Mouse (Mus musculus): ENCODE measurements around the gene Zc3h4. TPM values are rescaled to one million over a fixed set of nuclear protein-coding genes. Genes with fewer than 3 reads are reported as not detected.

Zc3h4 gene
- polyA plus RNA-seq, 1 experiment from 2014 or later: 20.7 TPM

DNA sequence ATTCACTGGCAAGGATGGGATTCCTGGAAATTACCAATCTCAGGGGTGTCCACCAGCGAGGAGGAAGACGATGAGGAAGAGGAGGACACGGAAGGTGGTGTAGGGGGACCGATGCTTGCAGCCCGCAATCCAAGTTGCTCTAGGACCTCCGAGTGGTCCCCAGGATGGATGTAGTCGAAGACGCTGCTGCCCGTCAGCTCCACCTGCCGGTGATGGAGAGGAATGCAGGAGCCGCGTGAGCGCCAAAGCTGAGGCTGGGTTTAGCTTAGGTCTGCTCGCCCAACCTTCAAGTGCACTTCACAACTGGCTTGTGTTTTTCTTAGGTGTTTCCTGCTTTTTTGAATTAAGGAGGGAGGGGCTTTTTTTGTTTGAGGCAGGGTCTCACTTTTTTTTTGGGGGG lies 62.5 kb downstream of the Zc3h4 start:
- no peak overlapping the region for H3K4me2 ChIP-seq (replicated peaks; ENCODE audit: low read depth, low read length)
- H3K36me3 ChIP-seq (ENCODE audit: control insufficient read depth, insufficient read depth, low read length): no peaks in the 10 kb centered on the region
- no peak overlapping the region for H3K27ac ChIP-seq (ENCODE audit: low read depth, low read length)
- no peaks in the 10 kb centered on the region for H3K4me1 ChIP-seq (replicated peaks; ENCODE audit: control insufficient read depth, insufficient read depth, low read length)
- WGBS: 3% methylated on average over 14 of the region's 14 CpGs
- no peaks in the 10 kb centered on the region for H3K27me3 ChIP-seq (ENCODE audit: control insufficient read depth, insufficient read depth, low read length)
- no peak overlapping the region for H3K9ac ChIP-seq (ENCODE audit: low read depth, low read length)
- ATAC-seq (ENCODE audit: low FRiP score) (0 out of 2 replicates have a peak, but pooled peaks have one; percentile 36), DNase-seq (ENCODE audit: low spot score) (peak; percentile 93)
- no peak overlapping the region for H3K4me3 ChIP-seq (ENCODE audit: low read depth, low read length)
- H3K9me3 ChIP-seq (ENCODE audit: control insufficient read depth, low read length): no peaks in the 10 kb centered on the region

DNA sequence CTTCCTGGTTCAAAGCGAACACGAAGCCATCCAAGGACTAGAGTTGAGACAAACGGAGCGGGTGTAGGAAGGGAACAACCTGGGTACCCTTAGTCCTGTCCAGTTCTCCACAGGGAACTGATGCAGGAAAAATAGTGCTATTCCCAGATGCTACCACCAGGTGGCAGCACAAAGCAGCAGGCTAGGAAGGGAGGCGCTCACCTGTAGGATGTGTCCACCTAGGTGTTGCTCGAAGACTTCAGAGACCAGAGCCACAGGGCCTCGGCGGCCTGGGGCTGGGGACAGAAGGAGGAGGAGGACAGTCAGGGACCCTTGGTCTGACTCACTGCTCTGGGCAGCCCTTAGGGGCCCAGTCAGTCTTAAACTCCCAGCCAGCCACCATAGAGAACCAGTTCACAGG lies 64.5 kb downstream of the Zc3h4 start:
- Histone ChIP-seq H3K9me3 (ENCODE audit: control insufficient read depth, low read length) (no peaks in the 10 kb centered on the region), H3K27me3 (ENCODE audit: control insufficient read depth, insufficient read depth, low read length) (no peaks in the 10 kb centered on the region), H3K4me2 (replicated peaks; ENCODE audit: low read depth, low read length) (no peak overlapping the region), H3K9ac (ENCODE audit: low read depth, low read length) (no peak overlapping the region), H3K27ac (ENCODE audit: low read depth, low read length) (no peak overlapping the region), H3K36me3 (ENCODE audit: control insufficient read depth, insufficient read depth, low read length) (no peaks in the 10 kb centered on the region), H3K4me1 (replicated peaks; ENCODE audit: control insufficient read depth, insufficient read depth, low read length) (no peaks in the 10 kb centered on the region), H3K4me3 (ENCODE audit: low read depth, low read length) (no peak overlapping the region)
- ATAC-seq (ENCODE audit: low FRiP score): peak; percentile 53; the same call in 1 of the 2 replicates
- DNase-seq (ENCODE audit: low spot score): peak; percentile 83
- WGBS: 15% methylated on average over 8 of the region's 8 CpGs

- WGBS: 93% methylated on average over 5 of the region's 5 CpGs
- ATAC-seq (ENCODE audit: low FRiP score): no peak; the same call in 1 of the 2 replicates
- Histone ChIP-seq H3K9me3 (ENCODE audit: control insufficient read depth, low read length) (no peaks in the 10 kb centered on the region), H3K4me2 (replicated peaks; ENCODE audit: low read depth, low read length) (no peak overlapping the region), H3K27ac (ENCODE audit: low read depth, low read length) (no peak overlapping the region), H3K4me3 (ENCODE audit: low read depth, low read length) (no peak overlapping the region), H3K4me1 (replicated peaks; ENCODE audit: control insufficient read depth, insufficient read depth, low read length) (no peaks in the 10 kb centered on the region), H3K36me3 (ENCODE audit: control insufficient read depth, insufficient read depth, low read length) (no peaks in the 10 kb centered on the region), H3K9ac (ENCODE audit: low read depth, low read length) (no peak overlapping the region), H3K27me3 (ENCODE audit: control insufficient read depth, insufficient read depth, low read length) (no peaks in the 10 kb centered on the region)
- no peak for DNase-seq (ENCODE audit: low spot score)
Measured at GRCm38 (mm10) chr7:16465568-16465967, 64.9 kb downstream of the Zc3h4 start.

DNA sequence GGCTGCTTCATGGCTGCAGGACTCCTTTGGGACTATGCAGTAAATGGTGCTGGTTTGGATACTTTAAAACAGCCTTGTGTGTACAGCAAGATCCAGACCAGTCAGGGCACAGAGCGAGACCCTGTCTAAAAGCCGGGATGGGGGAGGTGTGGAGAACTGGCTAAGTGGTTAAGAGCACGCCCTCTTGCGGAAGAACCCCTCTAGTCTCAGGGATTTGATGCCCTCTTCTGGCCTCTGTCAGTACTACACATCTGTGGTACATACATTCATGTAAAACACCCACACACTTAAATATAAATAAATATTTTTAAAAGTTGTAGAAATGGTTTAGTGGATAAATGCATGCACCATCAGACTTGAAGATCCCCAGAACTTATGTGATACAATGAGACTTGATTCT lies 65.9 kb downstream of the Zc3h4 start:
- Histone ChIP-seq H3K36me3 (ENCODE audit: control insufficient read depth, insufficient read depth, low read length) (no peaks in the 10 kb centered on the region), H3K4me3 (ENCODE audit: low read depth, low read length) (no peak overlapping the region), H3K4me2 (replicated peaks; ENCODE audit: low read depth, low read length) (no peak overlapping the region), H3K4me1 (replicated peaks; ENCODE audit: control insufficient read depth, insufficient read depth, low read length) (no peaks in the 10 kb centered on the region), H3K27me3 (ENCODE audit: control insufficient read depth, insufficient read depth, low read length) (peaks cover 3% of the 10 kb centered on the region; the same call in 1 of the 2 replicates), H3K9me3 (ENCODE audit: control insufficient read depth, low read length) (no peaks in the 10 kb centered on the region), H3K9ac (ENCODE audit: low read depth, low read length) (no peak overlapping the region), H3K27ac (ENCODE audit: low read depth, low read length) (no peak overlapping the region)
- 73% methylated on average over 4 of the region's 4 CpGs for WGBS
- peak; percentile 52 for DNase-seq (ENCODE audit: low spot score)
- ATAC-seq (ENCODE audit: low FRiP score): no peak

DNA sequence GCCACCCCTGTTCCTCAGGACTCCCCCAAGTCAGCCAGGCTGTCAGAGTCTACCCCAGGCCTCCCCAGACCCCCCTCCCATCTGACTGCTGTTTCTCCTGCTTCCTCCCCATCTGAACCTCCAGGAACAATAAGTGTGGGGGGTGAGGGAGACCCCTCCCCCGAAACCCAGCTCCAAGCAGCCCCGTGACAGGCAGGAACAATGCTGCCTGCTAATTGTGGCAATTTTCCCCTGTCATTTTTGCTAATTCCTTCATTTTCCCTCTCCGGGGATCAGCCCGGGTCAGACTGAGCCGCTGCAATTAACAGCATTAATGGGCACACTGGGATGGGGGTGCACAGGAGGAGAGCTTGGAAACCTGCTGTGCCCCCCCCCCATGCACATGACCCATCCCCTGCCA lies 67.4 kb downstream of the Zc3h4 start:
- DNase-seq (ENCODE audit: low spot score): no peak
- Histone ChIP-seq H3K27me3 (ENCODE audit: control insufficient read depth, insufficient read depth, low read length) (peaks cover 16% of the 10 kb centered on the region), H3K9ac (ENCODE audit: low read depth, low read length) (no peak overlapping the region), H3K4me2 (replicated peaks; ENCODE audit: low read depth, low read length) (no peak overlapping the region), H3K4me3 (ENCODE audit: low read depth, low read length) (no peak overlapping the region), H3K9me3 (ENCODE audit: control insufficient read depth, low read length) (no peaks in the 10 kb centered on the region), H3K27ac (ENCODE audit: low read depth, low read length) (no peak overlapping the region), H3K36me3 (ENCODE audit: control insufficient read depth, insufficient read depth, low read length) (no peaks in the 10 kb centered on the region), H3K4me1 (replicated peaks; ENCODE audit: control insufficient read depth, insufficient read depth, low read length) (no peaks in the 10 kb centered on the region)
- 40% methylated on average over 5 of the region's 5 CpGs for WGBS
- no peak for ATAC-seq (ENCODE audit: low FRiP score)

GRCm38 (mm10) chr7:16471549-16471948 lies 70.8 kb downstream of the Zc3h4 start:
- no peak for DNase-seq (ENCODE audit: low spot score)
- no peak overlapping the region for H3K4me2 ChIP-seq (replicated peaks; ENCODE audit: low read depth, low read length)
- H3K4me1 ChIP-seq (replicated peaks; ENCODE audit: control insufficient read depth, insufficient read depth, low read length): peaks cover 4% of the 10 kb centered on the region; the same call in 1 of the 2 replicates
- no peaks in the 10 kb centered on the region for H3K9me3 ChIP-seq (ENCODE audit: control insufficient read depth, low read length)
- H3K27ac ChIP-seq (ENCODE audit: low read depth, low read length): no peak overlapping the region
- no peaks in the 10 kb centered on the region for H3K36me3 ChIP-seq (ENCODE audit: control insufficient read depth, insufficient read depth, low read length)
- no peak for ATAC-seq (ENCODE audit: low FRiP score)
- peaks cover 50% of the 10 kb centered on the region for H3K27me3 ChIP-seq (ENCODE audit: control insufficient read depth, insufficient read depth, low read length)
- 45% methylated on average over 9 of the region's 9 CpGs for WGBS
- no peak overlapping the region for H3K9ac ChIP-seq (ENCODE audit: low read depth, low read length)
- H3K4me3 ChIP-seq (ENCODE audit: low read depth, low read length): no peak overlapping the region

DNA sequence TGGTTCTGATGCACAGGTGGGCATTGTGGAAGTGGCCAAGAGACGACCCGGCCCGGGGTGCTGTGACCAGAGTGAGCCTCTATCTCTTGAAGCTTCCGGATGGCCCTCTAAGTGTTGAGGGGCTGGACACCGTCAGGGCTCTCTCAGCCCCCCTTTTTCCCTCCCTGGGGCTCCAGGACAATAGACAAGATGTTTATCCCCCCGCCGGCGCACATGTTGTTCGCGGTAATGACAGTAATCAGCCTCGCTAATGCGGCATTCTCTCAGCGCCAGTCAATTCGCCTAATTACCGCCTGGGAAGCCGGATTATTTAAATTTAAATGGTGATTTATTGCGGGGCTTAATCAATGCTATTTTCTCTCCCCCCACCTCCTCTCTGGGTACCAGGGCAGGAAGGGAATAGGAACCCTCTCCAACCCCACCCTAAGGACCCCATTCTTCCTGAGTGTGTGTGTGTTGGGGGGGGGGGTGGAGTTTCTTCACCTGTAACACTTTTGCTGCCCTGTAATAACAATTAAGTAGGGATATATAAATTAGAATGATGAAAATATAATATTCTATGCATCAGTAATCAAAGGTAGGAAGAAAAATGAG lies 71.5 kb downstream of the Zc3h4 start:
- Histone ChIP-seq H3K27me3 (ENCODE audit: control insufficient read depth, insufficient read depth, low read length) (peaks cover 57% of the 10 kb centered on the region), H3K4me1 (replicated peaks; ENCODE audit: control insufficient read depth, insufficient read depth, low read length) (peaks cover 4% of the 10 kb centered on the region; the same call in 1 of the 2 replicates), H3K4me3 (ENCODE audit: low read depth, low read length) (no peak overlapping the region), H3K27ac (ENCODE audit: low read depth, low read length) (no peak overlapping the region), H3K36me3 (ENCODE audit: control insufficient read depth, insufficient read depth, low read length) (no peaks in the 10 kb centered on the region), H3K9ac (ENCODE audit: low read depth, low read length) (no peak overlapping the region), H3K9me3 (ENCODE audit: control insufficient read depth, low read length) (no peaks in the 10 kb centered on the region), H3K4me2 (replicated peaks; ENCODE audit: low read depth, low read length) (no peak overlapping the region)
- DNase-seq (ENCODE audit: low spot score) (no peak), ATAC-seq (ENCODE audit: low FRiP score) (no peak)
- 8% methylated on average over 17 of the region's 17 CpGs for WGBS

DNA sequence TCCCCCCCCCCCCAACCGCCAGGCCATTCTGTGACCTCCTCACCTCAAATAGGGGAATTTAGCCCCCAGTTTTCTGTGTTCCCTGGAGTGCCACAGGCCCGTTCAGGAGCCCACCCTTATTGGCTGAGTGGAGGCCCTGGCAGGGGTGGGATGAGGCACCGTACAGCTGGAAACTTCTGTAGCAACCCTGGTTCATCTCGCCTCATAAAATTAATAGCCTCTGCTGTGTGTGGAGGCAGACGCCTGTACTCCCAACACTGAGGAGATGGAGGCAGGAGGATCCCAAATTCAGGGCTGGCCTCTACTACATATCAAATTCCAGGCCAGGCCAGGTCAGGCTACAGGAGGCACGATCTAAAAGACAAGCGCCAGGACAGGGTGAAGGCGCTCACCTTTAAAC lies 73.1 kb downstream of the Zc3h4 start:
- no peak for ATAC-seq (ENCODE audit: low FRiP score)
- no peak overlapping the region for H3K4me3 ChIP-seq (ENCODE audit: low read depth, low read length)
- no peak overlapping the region for H3K27ac ChIP-seq (ENCODE audit: low read depth, low read length)
- no peaks in the 10 kb centered on the region for H3K9me3 ChIP-seq (ENCODE audit: control insufficient read depth, low read length)
- 63% methylated on average over 8 of the region's 8 CpGs for WGBS
- peaks cover 61% of the 10 kb centered on the region for H3K27me3 ChIP-seq (ENCODE audit: control insufficient read depth, insufficient read depth, low read length)
- H3K9ac ChIP-seq (ENCODE audit: low read depth, low read length): no peak overlapping the region
- no peaks in the 10 kb centered on the region for H3K36me3 ChIP-seq (ENCODE audit: control insufficient read depth, insufficient read depth, low read length)
- H3K4me2 ChIP-seq (replicated peaks; ENCODE audit: low read depth, low read length): no peak overlapping the region
- no peak for DNase-seq (ENCODE audit: low spot score)
- peaks cover 4% of the 10 kb centered on the region; the same call in 1 of the 2 replicates for H3K4me1 ChIP-seq (replicated peaks; ENCODE audit: control insufficient read depth, insufficient read depth, low read length)

- no peak overlapping the region for H3K4me3 ChIP-seq (ENCODE audit: low read depth, low read length)
Measured at GRCm38 (mm10) chr7:16474445-16474844, 73.7 kb downstream of the Zc3h4 start.

More at GRCm38 (mm10) chr7:16474445-16474844, 73.7 kb downstream of the Zc3h4 start:
- H3K27me3 ChIP-seq (ENCODE audit: control insufficient read depth, insufficient read depth, low read length): peaks cover 61% of the 10 kb centered on the region
- peak overlapping the region; percentile 11; the same call in 1 of the 2 replicates for H3K4me2 ChIP-seq (replicated peaks; ENCODE audit: low read depth, low read length)
- no peak overlapping the region for H3K9ac ChIP-seq (ENCODE audit: low read depth, low read length)
- 4% methylated on average over 33 of the region's 33 CpGs for whole genome bisulfite sequencing
- no peaks in the 10 kb centered on the region for H3K36me3 ChIP-seq (ENCODE audit: control insufficient read depth, insufficient read depth, low read length)
- DNase-seq (ENCODE audit: low spot score): no peak
- H3K4me1 ChIP-seq (replicated peaks; ENCODE audit: control insufficient read depth, insufficient read depth, low read length): peaks cover 4% of the 10 kb centered on the region; the same call in 1 of the 2 replicates
- no peak overlapping the region for H3K27ac ChIP-seq (ENCODE audit: low read depth, low read length)
- ATAC-seq (ENCODE audit: low FRiP score): no peak
- H3K9me3 ChIP-seq (ENCODE audit: control insufficient read depth, low read length): no peaks in the 10 kb centered on the region
